In genomic region chr1:177442196-177442808, GRCm38 (mm10) we compare ENCODE assay signal across 8 mouse cellular contexts. TPM values are rescaled to one million over a fixed set of nuclear protein-coding genes. Genes with fewer than 3 reads are reported as not detected.
DNase-seq lines count a peak whose midpoint lies in the region; ATAC-seq and TF ChIP-seq lines count a peak whose summit lies in the region.

Gene Zbtb18 (plus strand): TSS chr1:177442351.

- H3K4me1 ChIP-seq in midbrain, embryonic 14.5 days (ENCODE audit: control insufficient read depth, insufficient read depth, low read length) = peaks cover 21% of the 10 kb centered on the region

- no peaks in the 10 kb centered on the region for H3K9me3 ChIP-seq in midbrain, embryonic 14.5 days (ENCODE audit: control insufficient read depth, low read length)

- ATAC-seq in granulocyte monocyte progenitor cell, adult 5-6 weeks (replicated peaks; ENCODE audit: poor library complexity, severe bottlenecking) = no peak
- no peak; the same call in 1 of the 2 replicates for ATAC-seq in midbrain, embryonic 14.5 days (ENCODE audit: low FRiP score, low TSS enrichment)

- peak within 1 kb of the TSS; percentile 89 for H3K9ac ChIP-seq in midbrain, embryonic 14.5 days (replicated peaks; ENCODE audit: low read length)

- peak within 1 kb of the TSS; percentile 99 for H3K27ac ChIP-seq in midbrain, embryonic 14.5 days (replicated peaks; ENCODE audit: low read depth, low read length)

- peak within 1 kb of the TSS; percentile 89 for H3K4me2 ChIP-seq in midbrain, embryonic 14.5 days (ENCODE audit: low read length)

- DNase-seq in thymus, adult 18-20 months = peak; percentile 24 to 29
- DNase-seq in thymus, postnatal 0 days (ENCODE audit: low spot score) = no peak
- DNase-seq in brain, embryonic 14.5 days (ENCODE audit: low read depth) = no peak
- no peak for DNase-seq in layer of hippocampus, postnatal 25 days (ENCODE audit: extremely low spot score in 1 of 2, low spot score in 1 of 2)
- DNase-seq in midbrain, embryonic 14.5 days = no peak
- DNase-seq in yolk sac, embryonic 10.5 days (ENCODE audit: low spot score) = peak; percentile 35
- DNase-seq in frontal cortex, postnatal 25 days (ENCODE audit: low spot score in 2 of 2) = no peak

- no peaks in the 10 kb centered on the region; the same call in 1 of the 2 replicates for H3K36me3 ChIP-seq in midbrain, embryonic 14.5 days (ENCODE audit: control insufficient read depth, insufficient read depth, low read length)

- 0% methylated on average over 47 of the region's 106 CpGs for WGBS in midbrain, embryonic 14.5 days

- TF ChIP-seq POLR2A in brain, embryonic 14.5 days (IDR thresholded peaks at IDR 0.05; ENCODE audit: borderline replicate concordance, extremely low read depth, insufficient read depth, insufficient read length, poor library complexity, severe bottlenecking) = peak; percentile 33; the same call in 1 of the 2 replicates

- TF ChIP-seq CTCF in brain, embryonic 14.5 days (IDR thresholded peaks at IDR 0.05; ENCODE audit: borderline replicate concordance, extremely low read depth, insufficient read depth, insufficient read length) = no peak

- no peaks in the 10 kb centered on the region for H3K27me3 ChIP-seq in midbrain, embryonic 14.5 days (ENCODE audit: control insufficient read depth, insufficient read depth, low read length)

- H3K4me3 ChIP-seq in midbrain, embryonic 14.5 days (replicated peaks; ENCODE audit: low read depth, low read length) = peak within 1 kb of the TSS; percentile 73

RNA-seq across cellular contexts. Expression of gene Zbtb18, which starts in this region (rescaled TPM):
- 5.9 and 7.1 TPM in 2 replicates for polyA plus RNA-seq in thymus, postnatal 0 days (2015; fragmentation: Nextera tagmentation; extraction: Ambion mirVana)
- polyA plus RNA-seq in brain, embryonic 14.5 days (2012; rRNA removed) = 55.5 and 56.4 TPM in 2 replicates
- 62.5 and 64.3 TPM in 2 replicates for total RNA-seq in granulocyte monocyte progenitor cell, adult 5-6 weeks (2014; fragmentation: Nextera tagmentation)
- 58.4 and 82.5 TPM in 2 replicates for total RNA-seq in granulocyte monocyte progenitor cell, adult 5-6 weeks (2017)
- total RNA-seq in layer of hippocampus, postnatal 25 days (2021) = 100 to 1,000 TPM; 563 to 635 TPM
- polyA plus RNA-seq in midbrain, embryonic 14.5 days (2014; fragmentation: Nextera tagmentation; extraction: Ambion mirVana) = 11.9 and 13.4 TPM in 2 replicates

Comparison
In these comparisons a context has a peak if more than half of its experiments do, and no peak if none do; other contexts are left out.
1. RNA of gene Zbtb18 (total RNA-seq): 563 to 635 TPM in layer of hippocampus, postnatal 25 days; 58.4 to 82.5 TPM in granulocyte monocyte progenitor cell, adult 5-6 weeks; every median in the first group is over 4 times any median in the second.
2. DNase-seq: peak in thymus, adult 18-20 months (2 of 2) and yolk sac, embryonic 10.5 days (single experiment); none in thymus, postnatal 0 days (single experiment), brain, embryonic 14.5 days (single experiment), layer of hippocampus, postnatal 25 days (0 of 2), midbrain, embryonic 14.5 days (single experiment) and frontal cortex, postnatal 25 days (0 of 2).